Mouse (Mus musculus) hindbrain, embryonic 16.5 days (tissue): ENCODE data around the gene Spg7. TPM values are rescaled to one million over a fixed set of nuclear protein-coding genes. Genes with fewer than 3 reads are reported as not detected.

Experiments
- ATAC-seq: fragments of 200-750 bp; cut with Nextera tagmentation; 2 replicates; pipeline ENCODE4 v1.8.0; 2017; ENCODE audit warnings: moderate TSS enrichment, moderate library complexity
- H3K27ac ChIP-seq: fragments of 300-500 bp; sonication (generic); 2 replicates; pipeline ENCODE4 v1.5.1; 2014; ENCODE audit warnings: low read depth, mild to moderate bottlenecking, control low read depth, low read length, moderate library complexity
- H3K27me3 ChIP-seq: fragments of 300-500 bp; sonication (generic); replicated peaks from 2 replicates; pipeline ENCODE4 v1.6.1; 2014; ENCODE audit warnings: low read length; ENCODE audit not compliant: control insufficient read depth, insufficient read depth
- H3K36me3 ChIP-seq: fragments of 300-500 bp; sonication (generic); 2 replicates; pipeline ENCODE4 v1.6.1; 2014; ENCODE audit warnings: mild to moderate bottlenecking, low read length, moderate library complexity, mixed read lengths; ENCODE audit not compliant: control insufficient read depth, insufficient read depth
- H3K4me1 ChIP-seq: fragments of 300-500 bp; sonication (generic); 2 replicates; pipeline ENCODE4 v1.6.1; 2014; ENCODE audit warnings: low read depth, low read length; ENCODE audit not compliant: control insufficient read depth, insufficient read depth
- H3K4me2 ChIP-seq: fragments of 300-500 bp; sonication (generic); 2 replicates; pipeline ENCODE4 v1.6.1; 2014; ENCODE audit warnings: mild to moderate bottlenecking, low read length, control low read depth, moderate library complexity
- H3K4me3 ChIP-seq: fragments of 300-500 bp; sonication (generic); 2 replicates; pipeline ENCODE4 v1.5.1; 2014; ENCODE audit warnings: mild to moderate bottlenecking, low read length, control low read depth, moderate library complexity
- H3K9ac ChIP-seq: fragments of 300-500 bp; sonication (generic); 2 replicates; pipeline ENCODE4 v1.6.1; 2014; ENCODE audit warnings: low read depth, mild to moderate bottlenecking, control low read depth, low read length, moderate library complexity
- H3K9me3 ChIP-seq: fragments of 300-500 bp; sonication (generic); 2 replicates; pipeline ENCODE4 v1.6.1; 2014; ENCODE audit warnings: mild to moderate bottlenecking, low read length, moderate library complexity; ENCODE audit not compliant: control insufficient read depth
- WGBS: fragments of 180-500 bp; shearing (Covaris S2); extraction: QIAGEN DNeasy Blood & Tissue Kit; methylation state at CpG from one replicate; pipeline ENCODE4 v1.1.7; 2014; 5-methylcytosine and 5-hydroxymethylcytosine counted together
- polyA plus RNA-seq: library from polyadenylated mRNA; unstranded; fragments of >200 nt; fragmentation: Nextera tagmentation; extraction: Ambion mirVana; gene quantifications from 2 replicates; pipeline ENCODE4 v1.2.1, GENCODE M21; 2015

The Spg7 gene
- polyA plus RNA-seq, 1 experiment from 2014 or later = 46.5 TPM

DNA sequence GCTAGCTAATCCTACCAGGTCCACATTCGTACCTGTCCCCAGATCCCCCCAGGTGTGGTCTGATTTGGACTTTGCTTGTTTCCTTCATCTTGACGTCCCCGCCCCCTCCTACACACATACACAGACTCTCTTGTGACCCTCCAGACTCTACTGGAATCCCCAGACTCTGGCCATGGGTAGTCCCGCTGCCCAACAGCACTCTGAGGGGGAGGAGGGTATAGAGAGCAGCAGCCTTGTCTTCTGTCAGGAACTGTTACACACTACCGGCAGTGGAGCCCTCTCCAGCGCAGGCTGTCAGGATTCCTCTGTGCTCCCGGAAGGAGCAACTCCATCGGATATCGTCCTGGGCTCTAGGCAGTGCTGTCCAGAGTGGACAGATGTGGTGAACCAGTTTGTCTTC, 68.3 kb downstream of the Spg7 start:
- Histone ChIP-seq H3K4me3 (no peak overlapping the region), H3K27me3 (no peaks in the 10 kb centered on the region), H3K27ac (no peak overlapping the region), H3K36me3 (no peaks in the 10 kb centered on the region), H3K4me2 (no peak overlapping the region), H3K9ac (no peak overlapping the region), H3K4me1 (peaks cover 12% of the 10 kb centered on the region), H3K9me3 (no peaks in the 10 kb centered on the region)
- ATAC-seq = no peak
- 78% methylated on average over 9 of the region's 9 CpGs for WGBS

DNA sequence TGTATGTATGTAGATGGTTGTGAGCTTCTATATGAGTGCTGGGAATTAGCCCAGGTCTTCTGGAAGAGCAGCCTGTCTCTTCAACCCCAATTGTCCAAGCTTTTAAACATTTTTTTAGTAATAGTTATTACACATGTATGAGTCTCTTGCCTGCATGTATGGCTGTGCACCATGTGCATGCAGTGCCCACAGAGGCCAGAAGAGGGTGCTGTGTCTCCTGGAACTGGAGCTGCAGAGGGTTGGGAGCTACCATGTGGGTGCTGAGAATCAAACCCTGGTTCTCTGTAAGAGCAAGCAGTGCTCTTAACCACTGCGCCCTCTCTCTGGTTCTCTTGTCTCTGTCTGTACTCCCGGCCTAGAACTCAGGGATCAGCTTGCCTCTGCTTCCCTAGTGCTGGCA, 70.2 kb downstream of the Spg7 start:
- H3K4me3 ChIP-seq = no peak overlapping the region
- no peak overlapping the region for H3K9ac ChIP-seq
- WGBS = 100% methylated on average over 2 of the region's 2 CpGs
- no peak overlapping the region for H3K27ac ChIP-seq
- no peaks in the 10 kb centered on the region for H3K27me3 ChIP-seq
- H3K4me2 ChIP-seq = no peak overlapping the region
- ATAC-seq = no peak
- peaks cover 12% of the 10 kb centered on the region for H3K4me1 ChIP-seq
- no peaks in the 10 kb centered on the region for H3K36me3 ChIP-seq
- H3K9me3 ChIP-seq = no peaks in the 10 kb centered on the region

- ATAC-seq = no peak
- no peaks in the 10 kb centered on the region for H3K27me3 ChIP-seq
- H3K36me3 ChIP-seq = no peaks in the 10 kb centered on the region
- H3K4me3 ChIP-seq = no peak overlapping the region
- H3K27ac ChIP-seq = peak overlapping the region; percentile 20; the same call in 1 of the 2 replicates
- H3K9ac ChIP-seq = no peak overlapping the region
- no peaks in the 10 kb centered on the region for H3K9me3 ChIP-seq
- 80% methylated on average over 11 of the region's 11 CpGs for WGBS
- peaks cover 12% of the 10 kb centered on the region for H3K4me1 ChIP-seq
- no peak overlapping the region for H3K4me2 ChIP-seq
These were observed 71.5 kb downstream of the Spg7 start for GRCm38 (mm10) chr8:123134149-123134713.

GRCm38 (mm10) chr8:123135406-123135805, 72.7 kb downstream of the Spg7 start:
- no peaks in the 10 kb centered on the region for H3K36me3 ChIP-seq
- no peaks in the 10 kb centered on the region for H3K27me3 ChIP-seq
- H3K4me2 ChIP-seq = peak overlapping the region; percentile 35
- H3K27ac ChIP-seq = peak overlapping the region; percentile 64
- H3K4me1 ChIP-seq = peaks cover 12% of the 10 kb centered on the region
- ATAC-seq = peak; percentile 83
- H3K9ac ChIP-seq = no peak overlapping the region
- 5% methylated on average over 7 of the region's 7 CpGs for WGBS
- no peaks in the 10 kb centered on the region for H3K9me3 ChIP-seq
- H3K4me3 ChIP-seq = no peak overlapping the region

DNA sequence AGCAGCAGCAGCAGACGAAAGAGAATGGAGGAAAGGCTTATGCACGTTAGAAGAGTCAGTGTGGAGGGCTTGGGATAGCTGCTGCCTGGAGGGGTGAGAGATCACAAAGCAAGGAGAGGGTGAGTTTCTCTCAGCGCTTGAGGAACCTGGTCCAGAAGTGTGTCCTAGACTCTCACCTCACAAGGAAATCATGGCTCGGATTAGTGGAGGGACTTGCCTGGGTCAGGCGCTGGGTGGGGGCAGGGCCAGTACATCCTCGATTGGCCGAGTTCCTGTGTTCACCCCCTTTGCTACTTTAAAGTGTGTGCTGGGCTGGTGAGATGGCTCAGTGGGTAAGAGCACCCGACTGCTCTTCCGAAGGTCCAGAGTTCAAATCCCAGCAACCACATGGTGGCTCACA, 73.1 kb downstream of the Spg7 start:
- H3K27ac ChIP-seq = peak overlapping the region; percentile 64
- no peak overlapping the region for H3K4me3 ChIP-seq
- peaks cover 12% of the 10 kb centered on the region for H3K4me1 ChIP-seq
- peak overlapping the region; percentile 35 for H3K4me2 ChIP-seq
- no peaks in the 10 kb centered on the region for H3K36me3 ChIP-seq
- 44% methylated on average over 9 of the region's 9 CpGs for WGBS
- H3K9ac ChIP-seq = no peak overlapping the region
- ATAC-seq = no peak
- H3K27me3 ChIP-seq = no peaks in the 10 kb centered on the region
- no peaks in the 10 kb centered on the region for H3K9me3 ChIP-seq

- Histone ChIP-seq H3K4me2 (no peak overlapping the region), H3K9ac (no peak overlapping the region)
- WGBS = 81% methylated on average over 9 of the region's 9 CpGs
These were observed 73.5 kb downstream of the Spg7 start for GRCm38 (mm10) chr8:123136287-123136686.

GRCm38 (mm10) chr8:123137645-123138077, 74.9 kb downstream of the Spg7 start:
- H3K9me3 ChIP-seq = no peaks in the 10 kb centered on the region
- no peaks in the 10 kb centered on the region for H3K36me3 ChIP-seq
- peak; percentile 53 for ATAC-seq
- no peak overlapping the region for H3K4me3 ChIP-seq
- H3K4me2 ChIP-seq = no peak overlapping the region
- H3K27me3 ChIP-seq = no peaks in the 10 kb centered on the region
- H3K4me1 ChIP-seq = peaks cover 12% of the 10 kb centered on the region
- H3K9ac ChIP-seq = no peak overlapping the region
- 25% methylated on average over 2 of the region's 2 CpGs for WGBS
- H3K27ac ChIP-seq = peak overlapping the region; percentile 2; the same call in 1 of the 2 replicates

More at GRCm38 (mm10) chr8:123136287-123136686, 73.5 kb downstream of the Spg7 start:
- no peak overlapping the region for H3K4me3 ChIP-seq
- no peak for ATAC-seq
- peaks cover 12% of the 10 kb centered on the region for H3K4me1 ChIP-seq
- no peak overlapping the region for H3K27ac ChIP-seq
- no peaks in the 10 kb centered on the region for H3K27me3 ChIP-seq
- H3K9me3 ChIP-seq = no peaks in the 10 kb centered on the region
- H3K36me3 ChIP-seq = no peaks in the 10 kb centered on the region

- 73% methylated on average over 4 of the region's 4 CpGs for WGBS
These were observed 76.0 kb downstream of the Spg7 start for GRCm38 (mm10) chr8:123138741-123139140.

GRCm38 (mm10) chr8:123141741-123142462, 79.2 kb downstream of the Spg7 start:
- WGBS = 59% methylated on average over 14 of the region's 14 CpGs
- no peak overlapping the region for H3K4me2 ChIP-seq
- no peak overlapping the region for H3K4me3 ChIP-seq
- no peaks in the 10 kb centered on the region for H3K36me3 ChIP-seq
- H3K4me1 ChIP-seq = no peaks in the 10 kb centered on the region; the same call in 1 of the 2 replicates
- peak; percentile 63 for ATAC-seq
- no peaks in the 10 kb centered on the region for H3K9me3 ChIP-seq
- H3K27me3 ChIP-seq = no peaks in the 10 kb centered on the region
- H3K27ac ChIP-seq = peak overlapping the region; percentile 66
- H3K9ac ChIP-seq = no peak overlapping the region

More at GRCm38 (mm10) chr8:123138741-123139140, 76.0 kb downstream of the Spg7 start:
- Histone ChIP-seq H3K27me3 (no peaks in the 10 kb centered on the region), H3K27ac (no peak overlapping the region), H3K9me3 (no peaks in the 10 kb centered on the region), H3K9ac (no peak overlapping the region), H3K4me1 (peaks cover 12% of the 10 kb centered on the region), H3K36me3 (no peaks in the 10 kb centered on the region), H3K4me3 (no peak overlapping the region), H3K4me2 (no peak overlapping the region)
- ATAC-seq = no peak
